Mouse (Mus musculus): ENCODE data around the gene Zfp750.

GRCm38 (mm10) chr11:121560294-121560663, 41.1 kb upstream of the Zfp750 start:
- TF ChIP-seq CTCF (IDR thresholded peaks at IDR 0.05; ENCODE audit: low read depth) (no peak), EP300 (IDR thresholded peaks at IDR 0.05; ENCODE audit: low read depth) (no peak)
